Mouse (Mus musculus): Measurements from ENCODE around the gene Naif1.

GRCm38 (mm10) chr2:32413936-32414335 is 36.3 kb upstream of the Naif1 start:
- TF ChIP-seq POLR2A (IDR thresholded peaks at IDR 0.05; ENCODE audit: insufficient read length, low read depth) (no peak), TCF3 (IDR thresholded peaks at IDR 0.05; ENCODE audit: insufficient read length, low read depth) (peak; percentile 34), TCF12 (IDR thresholded peaks at IDR 0.05; ENCODE audit: insufficient read depth, poor library complexity, severe bottlenecking) (no peak), E2F4 (IDR thresholded peaks at IDR 0.05; ENCODE audit: insufficient read depth) (no peak), MAX (IDR thresholded peaks at IDR 0.05; ENCODE audit: low read depth) (no peak)

All from myocyte (in vitro differentiated cells).